Mouse (Mus musculus) heart, adult 2 months (tissue): ENCODE results near the gene Rap1b. TPM values are rescaled to one million over a fixed set of nuclear protein-coding genes. Genes with fewer than 3 reads are reported as not detected.
A peak's percentile ranks its signal among the peaks of the same experiment; 100 is the strongest.

Experiments used
- DNase-seq, 2 experiments: peaks; one replicate each; pipeline ENCODE4 v3.0.0; 2021
- H3K27ac ChIP-seq: fragments of 200-600 bp; 2 replicates; pipeline ENCODE4 v1.8.1; 2022
- H3K27me3 ChIP-seq: fragments of 200-500 bp; 2 replicates; pipeline ENCODE4 v1.6.1; 2012; ENCODE audit warnings: mild to moderate bottlenecking, low read length, inconsistent platforms, mixed read lengths; ENCODE audit not compliant: control insufficient read depth, insufficient read depth
- H3K36me3 ChIP-seq: fragments of 200-500 bp; 2 replicates; pipeline ENCODE4 v1.6.1; 2012; ENCODE audit warnings: low read length, inconsistent platforms; ENCODE audit not compliant: control insufficient read depth, insufficient read depth
- H3K4me1 ChIP-seq: fragments of 200-500 bp; 2 replicates; pipeline ENCODE4 v1.6.1; 2011; ENCODE audit warnings: low read length; ENCODE audit not compliant: control insufficient read depth, insufficient read depth
- H3K4me3 ChIP-seq: fragments of 200-600 bp; 2 replicates; pipeline ENCODE4 v1.8.1; 2022
- H3K79me2 ChIP-seq: fragments of 200-500 bp; replicated peaks from 2 replicates; pipeline ENCODE4 v1.6.1; 2012; ENCODE audit warnings: mild to moderate bottlenecking, inconsistent platforms, low read length, moderate library complexity, mixed read lengths; ENCODE audit not compliant: control insufficient read depth, insufficient read depth
- H3K9ac ChIP-seq: fragments of 200-500 bp; 2 replicates; pipeline ENCODE4 v1.6.1; 2012; ENCODE audit warnings: low read depth, mild to moderate bottlenecking, control low read depth, inconsistent platforms, low read length, mixed read lengths
- CTCF ChIP-seq: fragments of 200-600 bp; IDR thresholded peaks from 2 replicates; pipeline ENCODE4 v1.8.1; 2022; ENCODE audit warnings: antibody characterized with exemption, mild to moderate bottlenecking, moderate library complexity
- EP300 ChIP-seq: fragments of 200-500 bp; IDR thresholded peaks from 2 replicates; pipeline ENCODE4 v1.6.1; 2011; ENCODE audit warnings: low read depth, low read length, control low read depth; ENCODE audit not compliant: insufficient read depth
- POLR2A ChIP-seq: fragments of 200-500 bp; IDR thresholded peaks from 2 replicates; pipeline ENCODE4 v1.6.1; 2011; ENCODE audit warnings: mild to moderate bottlenecking, low read depth, low read length, control low read depth; ENCODE audit not compliant: insufficient read depth
- WGBS: fragments of 180-500 bp; shearing (Covaris S2); methylation state at CpG from one replicate; pipeline ENCODE4 v1.1.7; 2018; 5-methylcytosine and 5-hydroxymethylcytosine counted together
- intact Hi-C: fragments of 180-260 bp; cut with DNase I; formaldehyde crosslinking; loops from one replicate; pipeline ENCODE4 v1.15.1; 2025
- polyA plus RNA-seq: library from polyadenylated mRNA; depleted of rRNA; stranded (reverse); fragments of >200 nt; gene quantifications from 2 replicates; pipeline ENCODE4 v1.2.3, GENCODE M21; 2012
- total RNA-seq, 2 experiments: library from RNA; stranded (reverse); gene quantifications; 2 replicates each; pipeline ENCODE4 v1.2.3; 2021

The Rap1b gene
- total and polyA plus RNA-seq, 3 experiments = 23.4 to 53.4 (median 48.0) TPM

- Histone ChIP-seq H3K79me2 (no peaks in the 10 kb centered on the region), H3K4me1 (no peaks in the 10 kb centered on the region; the same call in 1 of the 2 replicates), H3K9ac (no peak overlapping the region), H3K4me3 (no peak overlapping the region), H3K27me3 (no peaks in the 10 kb centered on the region), H3K36me3 (no peaks in the 10 kb centered on the region), H3K27ac (no peak overlapping the region)
- no peak for TF ChIP-seq POLR2A
- no peak for TF ChIP-seq EP300
- TF ChIP-seq CTCF = no peak
- intact Hi-C loops = no loop called here
- DNase-seq = no peak
- WGBS = 86% methylated on average over 5 of the region's 5 CpGs
These were observed 12.4 kb upstream of the Rap1b start for GRCm38 (mm10) chr10:117858241-117858640.

GRCm38 (mm10) chr10:117856001-117856720 is 10.3 kb upstream of the Rap1b start:
- no peaks in the 10 kb centered on the region; the same call in 1 of the 2 replicates for H3K4me1 ChIP-seq
- H3K79me2 ChIP-seq = no peaks in the 10 kb centered on the region
- H3K27me3 ChIP-seq = no peaks in the 10 kb centered on the region
- DNase-seq = no peak
- no peak for TF ChIP-seq EP300
- TF ChIP-seq POLR2A = no peak
- TF ChIP-seq CTCF = no peak
- H3K27ac ChIP-seq = no peak overlapping the region
- H3K9ac ChIP-seq = no peak overlapping the region
- H3K36me3 ChIP-seq = no peaks in the 10 kb centered on the region
- no peak overlapping the region for H3K4me3 ChIP-seq
- intact Hi-C loops = no loop called here
- WGBS = 62% methylated on average over 8 of the region's 8 CpGs

GRCm38 (mm10) chr10:117852648-117853192 is 6.9 kb upstream of the Rap1b start:
- H3K27me3 ChIP-seq = no peaks in the 10 kb centered on the region
- no peaks in the 10 kb centered on the region for H3K36me3 ChIP-seq
- no peak overlapping the region for H3K9ac ChIP-seq
- no peak for TF ChIP-seq POLR2A
- TF ChIP-seq EP300 = no peak
- TF ChIP-seq CTCF = peak; percentile 10; the same call in 1 of the 2 replicates
- H3K4me3 ChIP-seq = no peak overlapping the region
- no peaks in the 10 kb centered on the region for H3K79me2 ChIP-seq
- intact Hi-C loops = no loop called here
- no peak overlapping the region for H3K27ac ChIP-seq
- H3K4me1 ChIP-seq = no peaks in the 10 kb centered on the region
- no peak for DNase-seq
- 88% methylated on average over 10 of the region's 10 CpGs for WGBS

- Histone ChIP-seq H3K4me3 (no peak overlapping the region), H3K9ac (no peak overlapping the region), H3K4me1 (peaks cover 2% of the 10 kb centered on the region), H3K36me3 (no peaks in the 10 kb centered on the region; the same call in 1 of the 2 replicates), H3K27me3 (no peaks in the 10 kb centered on the region), H3K27ac (no peak overlapping the region), H3K79me2 (no peaks in the 10 kb centered on the region)
- intact Hi-C loops = loop anchor here (5.0 kb wide), 2 partner anchors 93 to 102 kb away; partner anchors contain the start of gene Slc35e3
- 50% methylated on average over 3 of the region's 3 CpGs for WGBS
- no peak for TF ChIP-seq CTCF
- no peak for TF ChIP-seq EP300
- TF ChIP-seq POLR2A = no peak
- DNase-seq = no peak
These were observed 3.1 kb upstream of the Rap1b start for GRCm38 (mm10) chr10:117848981-117849380.

GRCm38 (mm10) chr10:117846796-117847195 is 961 bp upstream of the Rap1b start:
- H3K36me3 ChIP-seq = peaks cover 8% of the 10 kb centered on the region
- H3K27ac ChIP-seq = peak overlapping the region; percentile 94
- 0 out of 2 replicates have a peak overlapping the region, but pooled peaks have one; percentile 13 for H3K9ac ChIP-seq
- no peaks in the 10 kb centered on the region for H3K27me3 ChIP-seq
- no peaks in the 10 kb centered on the region for H3K79me2 ChIP-seq
- DNase-seq = no peak
- peak overlapping the region; percentile 81 for H3K4me3 ChIP-seq
- no peak for TF ChIP-seq CTCF
- TF ChIP-seq POLR2A = no peak
- TF ChIP-seq EP300 = no peak
- peaks cover 3% of the 10 kb centered on the region for H3K4me1 ChIP-seq
- intact Hi-C loops = loop anchor here (2.0 to 5.0 kb wide), 4 partner anchors 52 to 134 kb away; partner anchors contain the start of gene Slc35e3
- 84% methylated on average over 9 of the region's 9 CpGs for WGBS

GRCm38 (mm10) chr10:117846260-117846632 is 411 bp upstream of the Rap1b start:
- Histone ChIP-seq H3K4me3 (peak overlapping the region; percentile 81), H3K9ac (peak overlapping the region; percentile 91), H3K27ac (peak overlapping the region; percentile 94), H3K36me3 (peaks cover 10% of the 10 kb centered on the region), H3K79me2 (no peaks in the 10 kb centered on the region), H3K4me1 (peaks cover 6% of the 10 kb centered on the region), H3K27me3 (no peaks in the 10 kb centered on the region)
- TF ChIP-seq CTCF (peak; percentile 40), POLR2A (no peak), EP300 (no peak)
- no peak for DNase-seq
- intact Hi-C loops = loop anchor here (2.0 to 5.0 kb wide), 4 partner anchors 53 to 135 kb away; partner anchors contain the start of gene Slc35e3
- WGBS = under 1% methylated on average over 21 of the region's 21 CpGs
